Mouse (Mus musculus): ENCODE measurements around the gene A130010J15Rik.

GRCm38 (mm10) chr1:193149231-193149630 lies 18.6 kb upstream of the A130010J15Rik start:
- TF ChIP-seq POLR2A (IDR thresholded peaks at IDR 0.05; ENCODE audit: extremely low read depth, insufficient read depth, low read length) (no peak), CTCF (IDR thresholded peaks at IDR 0.05; ENCODE audit: low read depth, low read length) (no peak)

Measured in liver, adult 2 months (tissue).